Mouse (Mus musculus): ENCODE data around the gene Map3k20. TPM values are rescaled to one million over a fixed set of nuclear protein-coding genes. Genes with fewer than 3 reads are reported as not detected.
A peak's percentile ranks its signal among the peaks of the same experiment; 100 is the strongest.

Gene Map3k20
- total and polyA plus RNA-seq, 2 experiments from 2014 or later: 3.4 to 8.5 TPM

DNA sequence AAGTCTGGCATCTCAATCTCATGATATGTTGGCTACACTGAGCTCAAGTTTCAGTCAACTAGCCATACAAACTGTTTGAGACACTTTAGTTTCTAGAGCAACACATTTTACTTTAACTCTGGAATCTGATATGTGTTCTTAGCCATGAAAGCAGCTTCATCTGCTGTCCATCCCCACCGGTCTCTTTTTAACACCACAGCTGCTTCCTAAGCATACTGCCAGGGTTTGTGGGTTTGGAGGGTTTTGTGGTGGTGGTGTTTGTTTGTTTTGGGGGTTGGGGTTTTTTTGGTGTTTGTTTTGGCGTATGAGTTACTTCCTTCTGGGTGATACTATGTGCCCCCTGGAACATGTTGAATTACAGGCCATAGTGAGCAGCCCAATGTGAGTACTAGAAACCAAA is 35.2 kb downstream of the Map3k20 start:
- no peak for TF ChIP-seq CTCF (IDR thresholded peaks at IDR 0.05)
- Histone ChIP-seq H3K9me3 (ENCODE audit: low read length) (no peaks in the 10 kb centered on the region), H3K27ac (ENCODE audit: low read depth, low read length) (no peak overlapping the region), H3K27me3 (ENCODE audit: insufficient read depth, low read length) (no peaks in the 10 kb centered on the region), H3K4me1 (ENCODE audit: insufficient read depth, low read length) (no peaks in the 10 kb centered on the region; the same call in 1 of the 2 replicates), H3K4me2 (ENCODE audit: low read depth, low read length, poor library complexity, severe bottlenecking) (no peak overlapping the region), H3K4me3 (ENCODE audit: low read depth, low read length) (no peak overlapping the region), H3K9ac (replicated peaks; ENCODE audit: low read length, poor library complexity, severe bottlenecking) (no peak overlapping the region), H3K36me3 (ENCODE audit: insufficient read depth, low read length) (no peaks in the 10 kb centered on the region)
- DNase-seq (ENCODE audit: low spot score) (no peak), ATAC-seq (ENCODE audit: low FRiP score) (no peak)
- 79% methylated on average over 2 of the region's 2 CpGs for WGBS

DNA sequence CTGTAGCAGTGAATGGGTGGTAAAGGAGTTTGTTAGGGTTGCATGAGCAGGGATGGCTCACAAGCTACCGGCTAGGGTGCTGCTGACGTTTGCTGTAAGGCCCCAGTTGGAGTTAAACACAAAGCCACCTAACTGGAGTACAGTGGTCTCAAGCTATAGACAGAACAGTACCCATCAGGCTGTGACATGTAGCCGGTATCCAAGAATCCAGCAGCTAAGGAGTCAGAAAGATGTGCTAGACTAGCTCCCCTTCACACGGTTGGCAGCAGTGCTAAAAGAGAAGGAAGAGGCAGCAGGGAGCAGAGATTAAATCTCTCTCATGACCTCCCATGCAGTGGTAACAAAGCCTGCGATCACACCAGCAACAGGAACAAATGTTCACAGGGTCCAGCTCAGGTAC is 36.2 kb downstream of the Map3k20 start:
- Histone ChIP-seq H3K9ac (replicated peaks; ENCODE audit: low read length, poor library complexity, severe bottlenecking) (no peak overlapping the region), H3K36me3 (ENCODE audit: insufficient read depth, low read length) (no peaks in the 10 kb centered on the region), H3K4me1 (ENCODE audit: insufficient read depth, low read length) (no peaks in the 10 kb centered on the region; the same call in 1 of the 2 replicates), H3K9me3 (ENCODE audit: low read length) (no peaks in the 10 kb centered on the region), H3K4me3 (ENCODE audit: low read depth, low read length) (no peak overlapping the region), H3K27ac (ENCODE audit: low read depth, low read length) (no peak overlapping the region), H3K4me2 (ENCODE audit: low read depth, low read length, poor library complexity, severe bottlenecking) (no peak overlapping the region), H3K27me3 (ENCODE audit: insufficient read depth, low read length) (no peaks in the 10 kb centered on the region)
- no peak for DNase-seq (ENCODE audit: low spot score)
- no peak for TF ChIP-seq CTCF (IDR thresholded peaks at IDR 0.05)
- 59% methylated on average over 5 of the region's 5 CpGs for WGBS
- ATAC-seq (ENCODE audit: low FRiP score): no peak

DNA sequence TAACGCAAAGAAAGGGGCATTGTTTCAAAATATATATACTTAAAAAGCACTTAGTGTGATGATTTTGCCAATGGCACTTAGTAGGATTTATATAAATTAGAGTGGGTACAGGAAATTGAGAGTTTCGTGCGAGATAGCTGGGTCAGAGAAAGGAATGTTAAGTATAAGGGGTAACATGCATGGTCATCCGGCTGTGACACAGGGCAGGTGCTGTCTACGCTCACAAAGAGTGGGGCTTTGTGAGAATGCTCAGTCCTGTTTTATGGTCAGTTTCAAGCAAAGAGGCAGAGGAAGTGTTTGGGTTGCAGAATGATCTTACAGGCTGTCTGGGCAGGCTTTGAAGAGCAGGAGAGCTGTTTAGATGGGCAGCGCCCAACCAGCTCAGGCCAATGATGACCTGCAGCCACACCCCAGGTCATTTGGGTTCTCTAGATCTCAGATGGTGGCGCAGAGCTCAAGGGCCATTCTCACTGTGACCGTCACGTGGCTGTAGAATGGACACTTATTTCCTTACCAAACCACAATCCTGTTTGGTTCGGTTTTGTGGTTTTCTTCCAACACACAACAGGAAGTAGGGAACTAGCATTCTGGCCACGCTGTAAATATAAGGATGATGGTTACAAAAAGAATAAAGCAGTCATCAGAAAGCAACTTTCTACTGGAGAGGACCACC is 37.4 kb downstream of the Map3k20 start:
- no peaks in the 10 kb centered on the region for H3K27me3 ChIP-seq (ENCODE audit: insufficient read depth, low read length)
- no peaks in the 10 kb centered on the region for H3K9me3 ChIP-seq (ENCODE audit: low read length)
- no peak for TF ChIP-seq CTCF (IDR thresholded peaks at IDR 0.05)
- whole genome bisulfite sequencing: 81% methylated on average over 11 of the region's 11 CpGs
- no peaks in the 10 kb centered on the region for H3K36me3 ChIP-seq (ENCODE audit: insufficient read depth, low read length)
- no peak overlapping the region for H3K27ac ChIP-seq (ENCODE audit: low read depth, low read length)
- no peak overlapping the region for H3K9ac ChIP-seq (replicated peaks; ENCODE audit: low read length, poor library complexity, severe bottlenecking)
- no peaks in the 10 kb centered on the region; the same call in 1 of the 2 replicates for H3K4me1 ChIP-seq (ENCODE audit: insufficient read depth, low read length)
- no peak overlapping the region for H3K4me2 ChIP-seq (ENCODE audit: low read depth, low read length, poor library complexity, severe bottlenecking)
- ATAC-seq (ENCODE audit: low FRiP score): no peak
- H3K4me3 ChIP-seq (ENCODE audit: low read depth, low read length): no peak overlapping the region
- no peak for DNase-seq (ENCODE audit: low spot score)

DNA sequence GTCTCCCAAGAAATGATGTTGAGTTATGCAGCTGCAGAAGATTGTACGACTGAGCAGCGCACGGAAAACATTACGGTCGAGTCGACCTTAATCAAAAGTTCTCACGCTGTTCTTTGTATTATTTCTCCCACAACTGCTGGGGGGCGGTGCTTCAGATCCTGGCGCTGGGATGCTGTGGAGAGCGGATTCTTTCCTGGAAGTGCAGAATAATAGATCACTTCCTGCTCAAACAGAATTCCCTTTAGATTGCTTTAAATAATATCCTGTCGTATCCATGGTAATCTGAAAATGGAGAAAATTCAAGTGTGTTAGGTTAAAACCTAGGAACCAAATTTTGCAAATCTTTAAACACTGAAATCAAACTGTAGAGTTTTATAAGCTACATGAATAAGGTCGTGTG is 39.0 kb downstream of the Map3k20 start:
- peak overlapping the region; percentile 4; the same call in 1 of the 2 replicates for H3K4me2 ChIP-seq (ENCODE audit: low read depth, low read length, poor library complexity, severe bottlenecking)
- H3K4me3 ChIP-seq (ENCODE audit: low read depth, low read length): no peak overlapping the region
- DNase-seq (ENCODE audit: low spot score): peak; percentile 28
- H3K36me3 ChIP-seq (ENCODE audit: insufficient read depth, low read length): no peaks in the 10 kb centered on the region
- WGBS: 40% methylated on average over 12 of the region's 12 CpGs
- H3K9me3 ChIP-seq (ENCODE audit: low read length): no peaks in the 10 kb centered on the region
- no peak for TF ChIP-seq CTCF (IDR thresholded peaks at IDR 0.05)
- no peak for ATAC-seq (ENCODE audit: low FRiP score)
- H3K27me3 ChIP-seq (ENCODE audit: insufficient read depth, low read length): no peaks in the 10 kb centered on the region
- no peaks in the 10 kb centered on the region; the same call in 1 of the 2 replicates for H3K4me1 ChIP-seq (ENCODE audit: insufficient read depth, low read length)
- H3K9ac ChIP-seq (replicated peaks; ENCODE audit: low read length, poor library complexity, severe bottlenecking): no peak overlapping the region
- no peak overlapping the region for H3K27ac ChIP-seq (ENCODE audit: low read depth, low read length)

DNA sequence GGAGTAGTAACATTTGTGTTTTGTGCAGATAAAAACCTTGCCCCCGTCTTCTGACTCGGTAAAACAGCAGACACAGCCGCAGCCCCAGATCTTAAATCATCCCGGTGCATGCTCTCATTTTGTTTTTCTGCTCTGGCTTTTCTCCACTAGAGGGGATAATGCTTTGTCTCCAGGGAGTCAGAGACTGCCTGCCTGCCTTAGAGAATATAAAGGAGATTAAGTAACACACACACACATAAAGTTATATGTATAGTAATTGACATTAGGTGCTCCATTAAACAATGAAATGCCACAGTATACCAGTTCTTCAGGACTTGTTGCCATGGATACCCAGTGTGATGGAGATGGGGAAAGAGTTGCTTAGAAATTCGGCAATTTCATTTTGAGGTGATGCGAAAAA is 41.1 kb downstream of the Map3k20 start:
- H3K36me3 ChIP-seq (ENCODE audit: insufficient read depth, low read length): no peaks in the 10 kb centered on the region
- DNase-seq (ENCODE audit: low spot score): peak; percentile 48
- TF ChIP-seq CTCF (IDR thresholded peaks at IDR 0.05): peak; percentile 70
- H3K4me1 ChIP-seq (ENCODE audit: insufficient read depth, low read length): no peaks in the 10 kb centered on the region; the same call in 1 of the 2 replicates
- 19% methylated on average over 6 of the region's 6 CpGs for WGBS
- no peak overlapping the region for H3K4me3 ChIP-seq (ENCODE audit: low read depth, low read length)
- H3K27ac ChIP-seq (ENCODE audit: low read depth, low read length): no peak overlapping the region; the same call in 1 of the 2 replicates
- peak overlapping the region; percentile 13; the same call in 1 of the 2 replicates for H3K4me2 ChIP-seq (ENCODE audit: low read depth, low read length, poor library complexity, severe bottlenecking)
- no peaks in the 10 kb centered on the region for H3K27me3 ChIP-seq (ENCODE audit: insufficient read depth, low read length)
- peak; percentile 49; the same call in 1 of the 2 replicates for ATAC-seq (ENCODE audit: low FRiP score)
- H3K9me3 ChIP-seq (ENCODE audit: low read length): no peaks in the 10 kb centered on the region
- no peak overlapping the region for H3K9ac ChIP-seq (replicated peaks; ENCODE audit: low read length, poor library complexity, severe bottlenecking)

DNA sequence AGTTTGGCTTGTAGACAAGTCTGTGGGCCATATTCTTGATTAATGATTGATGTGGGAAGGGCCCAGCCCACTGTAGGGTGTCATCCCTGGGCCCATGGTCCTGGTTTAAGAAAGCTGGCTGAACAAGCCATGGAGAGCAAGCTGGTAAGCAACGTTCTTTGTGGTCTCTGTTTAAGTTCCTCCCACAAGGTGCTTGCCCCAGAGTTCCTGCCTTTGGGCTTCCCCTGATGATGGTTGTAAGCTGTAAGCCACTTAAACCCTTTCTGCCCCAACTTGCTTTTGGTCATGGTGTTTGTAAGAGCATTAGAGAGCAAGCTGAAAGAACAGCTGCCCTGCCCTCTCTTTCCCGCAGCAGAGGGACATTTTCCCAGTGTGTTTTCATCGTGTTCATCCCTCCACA is 43.0 kb downstream of the Map3k20 start:
- H3K4me1 ChIP-seq (ENCODE audit: insufficient read depth, low read length): no peaks in the 10 kb centered on the region; the same call in 1 of the 2 replicates
- 35% methylated on average over 3 of the region's 3 CpGs for WGBS
- H3K27me3 ChIP-seq (ENCODE audit: insufficient read depth, low read length): no peaks in the 10 kb centered on the region
- H3K27ac ChIP-seq (ENCODE audit: low read depth, low read length): no peak overlapping the region
- no peak for TF ChIP-seq CTCF (IDR thresholded peaks at IDR 0.05)
- no peaks in the 10 kb centered on the region for H3K9me3 ChIP-seq (ENCODE audit: low read length)
- DNase-seq (ENCODE audit: low spot score) (no peak), ATAC-seq (ENCODE audit: low FRiP score) (no peak)
- no peaks in the 10 kb centered on the region for H3K36me3 ChIP-seq (ENCODE audit: insufficient read depth, low read length)
- no peak overlapping the region for H3K9ac ChIP-seq (replicated peaks; ENCODE audit: low read length, poor library complexity, severe bottlenecking)
- H3K4me3 ChIP-seq (ENCODE audit: low read depth, low read length): no peak overlapping the region
- no peak overlapping the region for H3K4me2 ChIP-seq (ENCODE audit: low read depth, low read length, poor library complexity, severe bottlenecking)
